Mouse (Mus musculus) spleen, adult 12 weeks (tissue): ENCODE measurements around the gene Mecom.

ENCODE experiments used
- DNase-seq: peaks from one replicate; pipeline ENCODE4 v3.0.0; 2022; ENCODE audit warnings: low spot score

Mecom gene

DNA sequence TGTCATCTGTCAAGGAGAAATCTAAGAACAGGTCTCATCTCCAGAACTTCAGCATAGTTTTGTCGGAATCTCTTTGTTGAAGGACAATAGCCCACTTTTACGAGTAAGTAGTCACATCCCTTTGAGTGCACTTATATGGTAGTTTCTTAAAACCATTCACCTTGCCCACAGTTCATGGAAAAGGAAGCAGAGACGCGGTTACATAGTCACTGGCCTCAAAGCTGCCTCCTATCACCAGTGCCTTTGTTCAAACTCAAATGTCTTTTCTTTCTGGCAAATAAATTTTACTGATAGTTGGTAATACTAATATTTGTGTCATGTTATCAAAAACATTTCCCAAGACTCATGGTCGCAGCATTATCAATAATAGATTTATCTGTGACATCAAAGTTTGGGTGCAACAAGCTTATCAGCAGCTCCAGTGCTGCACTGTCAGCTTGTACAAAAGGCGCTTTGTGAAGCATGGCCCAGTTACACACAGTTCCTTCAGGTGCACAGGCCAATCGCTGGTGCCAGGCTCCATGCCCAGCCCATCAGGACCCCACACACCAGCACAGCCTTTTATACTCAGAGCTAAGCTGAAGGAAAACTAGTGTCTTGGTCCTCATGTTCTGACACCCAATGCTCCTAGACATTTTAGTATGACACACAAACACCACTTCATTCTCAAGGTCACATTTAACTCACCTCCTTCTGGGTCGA lies 399.3 kb downstream of the Mecom start:
- DNase-seq: no peak

DNA sequence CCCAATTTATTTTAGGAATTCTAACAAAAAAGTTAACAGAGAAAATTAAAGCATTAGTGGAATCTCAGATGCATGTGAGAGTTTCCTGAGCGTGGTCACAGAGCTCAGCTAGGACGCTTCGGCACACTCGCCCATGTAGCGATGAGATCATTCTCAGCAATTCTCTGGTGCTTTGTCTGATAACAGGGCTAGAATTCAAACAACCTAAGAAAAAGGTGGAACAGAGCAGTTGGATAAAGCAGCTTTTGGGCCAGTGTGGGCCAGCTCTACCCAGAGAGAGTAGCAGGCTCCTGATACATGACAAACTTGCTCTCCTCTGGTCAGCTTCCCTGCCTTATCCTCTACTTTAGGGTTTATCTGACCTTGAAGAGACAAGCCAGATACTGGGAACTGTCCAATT lies 402.8 kb downstream of the Mecom start:
- DNase-seq: no peak

DNA sequence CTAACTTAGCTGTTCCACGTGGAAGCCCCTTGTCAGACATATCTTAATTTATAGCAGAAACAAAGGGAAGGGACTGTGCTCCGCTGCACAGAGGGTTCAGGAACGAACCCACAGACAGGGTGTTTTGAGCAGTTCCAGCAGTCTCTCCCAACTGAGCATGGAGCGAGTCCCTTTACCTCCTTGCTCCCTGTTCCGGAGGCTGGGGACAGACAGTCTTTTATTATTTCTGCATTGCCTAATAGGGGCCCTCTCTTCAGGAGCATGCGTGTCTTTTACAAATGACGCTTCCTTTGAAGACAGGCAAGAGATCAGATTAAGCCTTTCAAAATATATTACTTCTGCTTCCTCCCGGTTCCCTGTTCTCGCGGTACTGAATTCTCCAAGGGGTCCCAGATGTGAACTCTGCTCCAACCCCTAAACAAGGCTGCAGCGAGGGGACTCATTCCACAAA lies 403.8 kb downstream of the Mecom start:
- no peak for DNase-seq

DNA sequence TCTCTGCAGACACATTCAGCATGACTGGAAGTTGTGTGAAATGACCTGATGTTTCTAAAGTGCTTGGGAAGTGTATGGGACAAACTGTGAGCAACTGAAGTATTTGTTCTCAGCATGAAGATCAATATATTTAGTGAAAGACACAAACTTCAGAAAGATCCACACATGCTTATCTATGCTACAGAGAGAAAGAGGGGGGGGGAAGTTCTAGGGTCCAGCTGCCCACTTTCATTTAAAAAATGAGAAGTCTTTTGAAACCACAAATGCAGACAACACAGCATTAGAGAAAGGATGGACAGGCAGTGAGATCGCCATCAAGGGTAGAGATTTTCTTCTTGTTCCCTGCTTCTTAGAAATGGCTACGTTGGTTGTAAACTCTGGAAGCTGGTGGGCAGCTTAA lies 404.4 kb downstream of the Mecom start:
- no peak for DNase-seq

DNA sequence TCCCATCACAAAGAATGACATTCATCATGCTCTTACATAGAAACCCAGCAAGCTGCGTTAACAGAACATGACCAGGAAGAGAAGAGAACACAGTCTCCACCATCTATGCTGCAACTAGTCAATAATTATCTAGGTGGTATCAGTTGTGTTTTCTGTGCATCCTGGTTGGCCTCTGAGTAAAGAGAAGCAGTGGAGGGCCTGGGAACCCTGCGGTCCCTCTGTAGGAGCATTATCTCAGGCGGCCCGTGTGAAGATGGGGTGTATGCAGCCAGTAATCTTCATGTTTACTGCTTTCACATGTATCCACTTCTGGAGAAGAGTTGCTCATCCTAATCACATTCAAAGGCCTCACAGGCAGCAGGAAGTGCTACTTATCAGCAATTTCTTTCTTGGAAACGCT lies 407.5 kb downstream of the Mecom start:
- no peak for DNase-seq

DNA sequence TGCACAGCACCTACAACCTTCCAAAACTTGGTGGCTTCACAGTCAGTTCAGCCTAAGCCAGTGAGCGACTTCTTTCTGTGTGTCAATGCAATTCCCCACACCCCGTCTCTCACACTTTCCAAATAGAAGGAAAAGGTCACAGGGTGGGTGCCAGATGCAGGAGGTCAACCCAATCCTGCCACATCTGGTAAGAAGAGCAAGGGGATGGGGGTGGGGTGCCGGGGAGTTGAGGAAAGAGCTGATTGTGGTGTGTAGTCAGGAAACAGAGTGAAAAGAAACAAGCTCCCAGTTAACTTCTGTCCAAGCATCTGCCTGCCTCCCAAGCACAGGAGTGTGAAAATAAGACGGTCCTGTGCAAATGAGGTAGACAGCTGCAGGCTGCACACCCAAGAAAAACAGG lies 408.1 kb downstream of the Mecom start:
- no peak for DNase-seq

DNA sequence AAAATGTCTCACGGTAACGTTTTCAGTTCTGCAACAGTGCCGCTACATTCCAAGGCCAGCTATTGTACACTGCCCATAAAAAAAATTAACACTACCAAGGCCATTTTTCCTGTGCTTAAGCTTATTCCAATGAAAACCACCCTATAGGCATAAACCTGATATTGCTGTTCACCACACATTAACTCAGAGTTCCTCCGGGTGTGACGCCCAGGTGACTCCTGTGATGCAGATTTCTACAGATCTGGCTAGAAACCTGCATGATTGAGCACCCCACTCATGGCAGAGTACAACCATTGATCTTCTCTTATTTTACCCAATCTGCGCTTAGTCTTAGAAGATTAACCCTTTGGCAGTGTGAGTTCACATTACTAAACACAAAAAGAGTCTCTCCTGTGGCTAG lies 409.2 kb downstream of the Mecom start:
- DNase-seq: no peak

DNA sequence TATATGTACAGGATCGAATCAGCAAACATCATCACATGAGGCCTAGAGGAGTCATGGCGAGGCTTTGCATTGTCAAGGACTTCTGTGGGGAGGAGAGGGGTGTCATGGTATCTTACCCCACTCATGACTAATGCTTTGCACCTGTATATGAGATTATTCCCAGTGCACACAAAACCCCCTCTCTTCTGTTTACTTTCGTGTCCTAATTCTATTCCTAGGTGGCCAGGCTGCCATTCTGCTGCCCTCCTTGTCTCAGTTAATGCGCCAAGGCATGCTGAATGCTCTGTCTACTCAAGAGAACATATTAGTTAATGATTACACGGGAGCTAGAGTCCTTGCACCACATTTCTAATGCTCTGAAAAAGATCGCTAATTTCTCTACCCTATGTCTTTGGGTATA lies 412.0 kb downstream of the Mecom start:
- no peak for DNase-seq

DNA sequence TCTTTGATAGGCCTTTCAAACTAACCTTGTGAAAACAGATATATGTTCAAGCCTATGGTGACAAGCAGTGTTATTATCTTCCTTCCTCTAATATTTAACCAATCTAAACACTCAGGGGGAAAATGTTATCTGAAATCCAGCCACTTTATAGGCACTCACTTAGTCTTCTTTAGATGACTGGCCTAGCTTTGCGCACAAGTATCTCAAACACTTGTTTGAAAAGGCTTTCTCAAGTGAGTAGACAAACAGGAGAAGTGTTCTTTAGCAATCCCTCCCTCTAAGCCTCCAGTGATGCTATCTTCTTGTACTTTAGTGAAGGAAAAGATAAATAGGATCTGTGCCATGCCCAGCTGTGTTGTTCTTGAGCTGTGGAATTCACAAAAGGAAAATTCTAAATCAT lies 412.7 kb downstream of the Mecom start:
- no peak for DNase-seq

DNA sequence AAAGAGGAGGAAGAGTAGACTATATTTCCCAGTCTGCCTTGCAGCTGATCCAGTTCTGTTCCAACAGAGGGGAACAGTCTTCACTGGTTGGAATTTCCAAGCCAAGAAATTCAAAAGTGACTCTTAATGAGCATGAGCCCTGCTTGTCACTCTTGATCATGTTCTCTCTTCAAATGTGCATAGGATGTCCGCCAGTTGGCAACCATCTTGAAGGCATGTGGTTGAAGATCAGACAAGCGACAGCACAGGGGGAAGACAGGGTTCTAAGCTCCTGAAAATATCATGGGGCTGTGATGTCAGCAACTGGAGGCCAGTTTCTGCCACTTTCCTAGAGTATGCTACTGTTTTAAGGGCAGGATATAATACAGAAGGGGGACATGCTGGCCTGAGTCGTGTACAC lies 414.8 kb downstream of the Mecom start:
- DNase-seq: no peak

DNA sequence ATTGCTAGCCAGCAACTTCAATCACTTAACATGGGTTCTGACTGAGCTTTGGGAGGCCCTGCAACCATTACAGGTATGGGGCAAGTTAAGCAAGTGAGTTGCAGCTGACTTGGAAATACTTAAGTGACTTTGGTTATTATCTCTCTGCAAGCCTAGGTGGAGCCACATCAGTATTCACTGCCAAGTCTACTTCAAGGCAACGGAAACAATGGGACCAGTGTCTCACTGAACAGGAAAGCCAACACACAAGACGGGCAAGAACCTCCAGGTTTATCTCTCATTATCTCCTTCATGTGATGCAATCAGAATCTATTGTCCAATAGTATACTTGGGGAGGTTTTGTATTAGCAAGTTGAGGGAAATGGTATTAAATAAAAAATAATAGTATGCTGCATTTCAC lies 415.4 kb downstream of the Mecom start:
- no peak for DNase-seq

DNA sequence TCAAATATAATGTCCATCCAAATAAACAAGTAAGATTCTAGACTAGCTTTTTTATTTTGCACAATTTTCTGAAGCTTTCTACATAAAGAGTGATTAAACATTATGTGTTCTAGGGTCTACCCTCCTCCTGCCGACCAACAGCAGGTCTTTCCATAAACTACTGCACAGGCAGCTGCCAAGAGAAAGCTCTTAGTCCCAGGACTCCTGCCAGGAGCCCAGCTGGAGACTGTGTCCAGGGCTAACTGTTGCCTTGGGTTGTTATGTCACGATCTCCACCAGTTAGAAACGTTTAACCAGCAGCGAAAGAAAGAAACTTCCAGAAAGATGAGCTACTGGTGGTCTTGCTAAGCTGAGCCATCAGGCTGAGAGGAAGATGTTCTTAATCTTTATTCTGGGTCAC lies 417.3 kb downstream of the Mecom start:
- no peak for DNase-seq

DNA sequence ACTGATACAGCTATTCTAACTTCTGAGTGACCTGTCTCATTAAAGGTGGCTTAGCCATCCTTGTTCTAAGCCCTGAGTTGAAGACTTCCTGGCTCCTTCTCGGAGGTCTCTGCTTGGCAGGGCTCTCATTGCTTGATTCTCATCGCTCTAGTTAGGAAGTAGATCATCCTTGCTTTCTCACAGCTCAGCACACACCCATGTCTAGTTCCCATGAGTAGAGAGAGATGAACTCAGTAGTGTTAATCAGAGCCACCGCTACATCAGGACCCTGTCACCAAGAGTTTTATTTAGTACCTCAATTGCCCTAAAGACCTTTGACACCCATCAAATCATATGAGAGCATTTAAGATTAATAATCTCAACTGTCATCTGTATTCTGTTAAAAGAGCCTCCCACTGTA lies 425.2 kb downstream of the Mecom start:
- DNase-seq: no peak

DNA sequence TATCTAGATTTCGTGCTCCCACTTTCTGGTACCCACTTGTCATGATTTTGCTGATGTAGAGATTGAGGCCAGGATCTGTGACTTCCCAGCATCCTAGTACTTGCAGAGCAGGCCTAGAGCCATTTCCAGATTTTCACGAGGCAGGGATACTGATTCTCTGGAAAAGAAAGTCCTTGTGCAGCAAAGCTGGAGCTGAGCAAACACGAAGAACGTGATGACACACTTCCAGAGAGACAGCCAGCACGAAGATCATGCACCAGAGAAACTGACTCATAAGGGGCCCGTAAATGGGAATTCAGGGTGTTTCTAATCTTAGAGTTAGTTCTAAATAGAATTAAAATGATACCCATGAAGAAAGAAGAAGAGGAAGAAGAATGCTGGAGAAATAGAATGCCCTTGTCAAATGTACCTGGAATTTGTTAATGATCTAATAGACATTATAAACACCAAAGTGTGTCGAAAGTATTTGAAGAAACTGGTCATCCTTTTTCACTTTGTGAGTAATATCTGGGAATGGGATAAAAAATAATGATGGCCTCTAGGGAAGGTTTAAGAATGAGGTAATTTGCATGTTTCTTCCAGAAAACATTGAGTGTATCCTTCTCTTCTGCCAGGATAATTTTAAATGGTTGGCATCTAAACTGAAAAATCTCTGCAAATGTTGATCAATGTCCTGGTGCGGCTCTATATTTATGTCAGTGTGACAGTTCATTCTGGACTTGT lies 426.9 kb downstream of the Mecom start:
- no peak for DNase-seq

DNA sequence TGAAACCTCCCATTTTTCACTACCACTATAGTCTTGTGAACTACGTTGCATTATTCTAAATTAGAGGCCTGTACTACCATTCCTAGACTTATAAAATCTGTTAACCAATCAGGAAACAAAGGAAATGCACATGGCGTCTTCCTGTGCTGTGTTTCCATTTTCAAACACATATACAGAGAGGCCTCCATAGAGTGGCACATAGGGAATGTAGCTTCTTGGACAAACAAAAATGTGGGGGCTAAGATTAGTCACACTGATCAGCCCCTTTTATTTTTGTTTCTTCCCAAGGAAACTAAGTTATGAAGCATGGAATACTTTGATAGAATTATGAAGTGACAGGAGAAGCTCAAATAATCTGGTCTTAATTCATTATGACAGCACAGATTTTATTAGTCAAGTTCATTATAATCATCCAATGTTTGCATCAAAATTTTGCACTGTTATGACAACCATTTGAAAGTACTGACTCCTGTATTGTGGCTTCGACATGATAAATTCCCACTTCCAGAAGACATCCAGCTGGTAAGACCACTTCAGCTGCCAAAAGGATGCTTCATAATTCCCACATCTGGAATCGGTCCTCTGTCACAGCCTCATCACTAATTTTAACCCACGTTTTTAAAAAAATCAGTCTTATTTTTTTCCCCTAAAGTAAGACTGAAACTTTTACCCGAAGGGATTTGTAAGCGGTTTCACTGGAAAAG lies 429.1 kb downstream of the Mecom start:
- DNase-seq: no peak

DNA sequence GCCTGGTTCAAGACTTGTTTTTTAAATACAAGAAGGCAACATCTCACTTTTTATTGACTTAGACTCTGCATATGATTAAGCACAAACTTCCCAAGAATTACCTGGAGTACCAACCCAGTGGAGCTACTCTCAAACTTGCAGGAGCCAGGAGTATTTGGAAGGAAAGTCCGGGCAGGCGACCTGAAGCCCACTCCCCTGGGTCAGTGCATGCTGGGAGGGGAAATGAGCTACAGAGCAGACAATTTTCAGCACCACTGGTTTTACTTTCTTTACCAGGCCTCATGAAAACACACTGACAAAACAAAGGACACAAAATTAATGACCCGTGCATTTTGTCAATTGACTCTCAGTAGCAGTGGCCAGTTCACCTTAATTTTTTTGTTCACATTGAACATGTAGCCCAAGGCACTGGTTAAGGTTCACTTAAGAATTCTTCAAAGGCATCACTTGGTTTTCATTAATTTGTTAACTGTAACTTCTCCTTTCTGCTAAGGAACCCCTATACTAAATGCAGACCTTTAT lies 434.5 kb downstream of the Mecom start:
- DNase-seq: no peak

DNA sequence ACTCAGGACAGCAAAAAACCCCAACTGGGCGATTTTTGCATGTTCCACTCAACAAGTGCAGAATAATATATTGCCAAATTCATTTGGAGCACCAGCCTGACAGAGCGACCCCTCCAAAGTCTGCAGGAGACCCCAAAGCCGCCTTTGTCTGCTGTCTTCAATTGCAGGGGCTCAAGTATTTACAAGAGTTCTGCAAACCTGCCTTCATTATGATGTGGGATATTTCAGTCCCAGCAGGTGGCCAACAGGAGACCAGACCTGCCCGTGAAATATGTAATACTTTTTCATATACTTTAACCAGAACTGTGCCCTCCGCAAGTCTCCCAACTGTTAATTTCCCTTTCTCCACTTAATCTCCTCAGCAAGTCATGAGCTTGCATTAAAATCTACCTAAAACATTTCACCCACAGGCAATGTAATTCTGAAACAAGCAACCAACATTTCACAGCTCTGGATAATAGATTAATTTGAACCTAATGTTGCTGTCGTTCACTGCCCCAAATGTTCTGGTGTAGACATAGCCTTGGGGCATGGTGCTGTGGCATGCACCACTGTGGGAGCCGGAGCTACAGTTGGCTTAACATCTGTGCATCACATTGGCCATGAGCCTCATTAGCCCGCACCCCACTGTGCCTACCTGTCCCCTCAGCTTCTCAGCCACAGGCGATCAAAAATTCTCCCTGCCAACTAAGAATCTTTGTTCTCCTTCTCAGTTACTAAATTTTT lies 439.7 kb downstream of the Mecom start:
- no peak for DNase-seq

DNA sequence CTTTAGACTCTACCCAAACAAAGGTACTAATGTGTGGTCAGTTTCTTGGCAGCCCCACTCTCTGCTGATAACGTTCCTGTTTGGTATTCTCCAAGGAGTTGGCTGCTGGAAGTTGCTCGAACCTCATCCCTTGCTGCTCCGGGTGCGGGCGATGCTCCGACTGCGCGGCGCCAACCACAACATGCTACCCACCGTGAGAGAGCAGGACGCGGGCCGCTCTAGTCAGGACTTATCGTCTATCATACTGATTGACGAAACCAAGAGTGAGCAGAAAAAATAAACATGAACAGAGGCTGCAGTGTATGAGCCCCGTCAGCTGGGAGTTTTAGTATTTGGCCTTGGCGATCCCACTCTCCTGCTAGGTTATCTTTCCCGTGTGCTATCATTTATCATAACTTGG lies 441.3 kb downstream of the Mecom start:
- no peak for DNase-seq

DNA sequence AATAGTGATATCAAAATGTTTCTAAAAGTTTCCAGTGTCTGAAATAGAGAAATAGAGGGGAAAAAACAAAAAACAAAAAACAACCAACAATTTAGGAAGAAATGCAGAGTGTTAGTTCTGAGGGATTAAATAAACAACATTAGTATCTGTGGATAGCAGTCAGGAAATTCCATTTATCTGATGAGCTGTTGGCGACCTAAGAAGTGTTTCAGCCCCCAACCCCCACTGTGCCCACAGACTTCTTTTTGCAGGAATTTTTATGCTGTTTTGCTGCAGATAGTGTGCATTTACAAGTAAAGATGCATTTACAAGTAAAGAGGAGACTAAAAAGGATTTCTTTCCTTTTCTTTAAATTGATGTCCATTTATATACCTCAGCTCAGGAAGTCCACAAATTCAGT lies 441.9 kb downstream of the Mecom start:
- DNase-seq: no peak

DNA sequence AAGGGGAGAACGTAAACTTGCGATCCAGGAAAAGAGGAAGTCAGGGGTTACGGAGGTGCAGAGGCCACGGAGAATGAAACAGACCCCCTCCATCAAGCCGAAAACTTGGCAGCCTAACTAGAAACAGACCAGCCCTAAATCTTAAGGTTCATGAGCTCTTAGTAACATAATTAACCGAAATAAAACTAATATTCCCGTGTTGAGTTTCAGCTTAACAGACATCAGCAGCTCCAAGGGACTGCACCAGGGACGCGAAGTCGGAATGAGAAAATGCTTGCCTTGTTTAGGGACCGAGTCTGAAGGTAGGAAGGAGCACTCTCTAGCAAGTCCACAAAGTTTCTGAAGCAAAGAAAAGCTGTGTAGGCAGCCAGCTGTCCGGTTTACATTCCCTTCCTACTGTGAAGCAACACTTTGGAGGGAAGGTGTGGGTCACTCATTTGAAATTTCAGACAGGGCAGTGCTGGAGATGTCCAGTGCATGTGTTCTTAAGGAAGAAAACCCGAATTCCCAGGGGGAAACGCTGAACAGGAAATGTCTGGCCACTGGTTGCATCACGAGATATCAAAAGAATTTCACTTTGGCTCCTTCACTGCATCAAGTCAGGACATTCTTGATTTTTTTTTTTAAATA lies 442.5 kb downstream of the Mecom start:
- DNase-seq: no peak

DNA sequence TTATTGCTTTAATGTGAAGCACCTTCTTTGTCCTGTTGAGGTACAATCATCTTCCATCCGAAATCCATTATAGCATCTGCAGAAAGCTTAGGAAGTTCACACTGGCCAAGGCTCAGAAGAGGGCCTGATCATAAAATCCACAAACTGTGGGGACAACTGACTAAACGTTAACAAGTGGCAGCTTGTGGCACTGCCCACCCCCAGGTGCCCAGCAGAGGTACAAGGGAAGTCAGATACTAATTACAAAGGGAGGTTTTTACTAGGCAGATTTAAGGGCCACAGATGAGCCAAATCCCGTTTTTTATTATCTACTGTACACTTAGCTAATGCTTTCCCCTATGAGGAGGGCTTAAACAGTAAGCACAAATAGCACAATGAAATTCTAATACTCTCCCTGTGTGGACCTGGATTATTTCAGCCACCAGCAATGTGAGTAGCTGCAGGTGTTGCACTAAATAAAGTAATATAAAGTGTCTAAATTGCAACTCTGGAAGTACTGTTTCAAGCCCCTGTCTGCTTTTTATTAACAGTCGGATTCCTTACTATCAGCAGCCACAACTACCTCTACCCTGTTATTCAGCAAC lies 443.2 kb downstream of the Mecom start:
- no peak for DNase-seq

DNA sequence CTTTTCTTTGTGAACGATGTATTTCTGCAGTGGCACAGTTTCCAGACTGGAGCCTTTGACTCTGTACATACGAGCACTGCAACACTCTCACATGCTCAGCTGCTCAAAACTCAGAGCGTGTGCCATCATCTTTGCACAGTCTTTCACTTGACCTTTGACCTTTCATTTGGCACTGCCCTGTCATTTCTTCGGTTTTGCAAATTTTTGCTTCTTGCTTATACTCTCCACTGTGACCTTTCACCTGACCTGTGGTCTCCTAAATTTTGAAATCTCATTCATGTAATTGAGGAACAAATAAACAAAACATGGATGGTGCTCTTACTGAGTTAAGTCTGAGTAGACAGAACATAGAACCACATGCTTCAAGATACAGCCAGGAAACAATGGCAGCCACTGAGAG lies 446.7 kb downstream of the Mecom start:
- DNase-seq: no peak
